Mouse (Mus musculus) neural tube, embryonic 14.5 days (tissue): ENCODE results near the gene Scel. TPM values are rescaled to one million over a fixed set of nuclear protein-coding genes. Genes with fewer than 3 reads are reported as not detected.
A peak's percentile ranks its signal among the peaks of the same experiment; 100 is the strongest.

Experiments
- ATAC-seq: fragments of 200-750 bp; cut with Nextera tagmentation; 2 replicates; pipeline ENCODE4 v1.8.0; 2017; ENCODE audit warnings: low read depth, mild to moderate bottlenecking, moderate TSS enrichment, moderate library complexity
- H3K27ac ChIP-seq: fragments of 300-500 bp; sonication (generic); 2 replicates; pipeline ENCODE4 v1.5.1; 2014; ENCODE audit warnings: low read depth, mild to moderate bottlenecking, control low read depth, low read length, moderate library complexity, mixed read lengths
- H3K27me3 ChIP-seq: fragments of 300-500 bp; sonication (generic); 2 replicates; pipeline ENCODE4 v1.6.1; 2014; ENCODE audit warnings: low read length; ENCODE audit not compliant: control insufficient read depth, insufficient read depth
- H3K36me3 ChIP-seq: fragments of 300-500 bp; sonication (generic); 2 replicates; pipeline ENCODE4 v1.6.1; 2014; ENCODE audit warnings: low read length, mixed read lengths; ENCODE audit not compliant: control insufficient read depth, insufficient read depth
- H3K4me1 ChIP-seq: fragments of 300-500 bp; sonication (generic); 2 replicates; pipeline ENCODE4 v1.6.1; 2014; ENCODE audit warnings: low read length; ENCODE audit not compliant: control insufficient read depth, insufficient read depth
- H3K4me2 ChIP-seq: fragments of 300-500 bp; sonication (generic); 2 replicates; pipeline ENCODE4 v1.6.1; 2014; ENCODE audit warnings: mild to moderate bottlenecking, low read depth, low read length, control low read depth
- H3K4me3 ChIP-seq: fragments of 300-500 bp; sonication (generic); 2 replicates; pipeline ENCODE4 v1.5.1; 2014; ENCODE audit warnings: low read depth, low read length, control low read depth, mixed read lengths
- H3K9ac ChIP-seq: fragments of 300-500 bp; sonication (generic); replicated peaks from 2 replicates; pipeline ENCODE4 v1.6.1; 2014; ENCODE audit warnings: low read depth, mild to moderate bottlenecking, control low read depth, low read length, mixed read lengths
- H3K9me3 ChIP-seq: fragments of 300-500 bp; sonication (generic); 2 replicates; pipeline ENCODE4 v1.6.1; 2016; ENCODE audit warnings: low read length; ENCODE audit not compliant: control insufficient read depth
- WGBS: fragments of 180-500 bp; shearing (Covaris S2); extraction: QIAGEN DNeasy Blood & Tissue Kit; methylation state at CpG from one replicate; pipeline ENCODE4 v1.1.7; 2014; 5-methylcytosine and 5-hydroxymethylcytosine counted together
- polyA plus RNA-seq: library from polyadenylated mRNA; unstranded; fragments of >200 nt; fragmentation: Nextera tagmentation; extraction: Ambion mirVana; gene quantifications from 2 replicates; pipeline ENCODE4 v1.2.1, GENCODE M21; 2014

Gene Scel
- polyA plus RNA-seq, 1 experiment from 2014 or later = 0.13 TPM

- Histone ChIP-seq H3K4me1 (no peaks in the 10 kb centered on the region), H3K4me2 (no peak overlapping the region), H3K27me3 (no peaks in the 10 kb centered on the region), H3K27ac (no peak overlapping the region), H3K9me3 (no peaks in the 10 kb centered on the region), H3K36me3 (no peaks in the 10 kb centered on the region), H3K9ac (no peak overlapping the region), H3K4me3 (no peak overlapping the region)
- no peak for ATAC-seq
- WGBS = 51% methylated on average over 7 of the region's 7 CpGs
These were observed 12.8 kb upstream of the Scel start for GRCm38 (mm10) chr14:103500309-103500708.

GRCm38 (mm10) chr14:103500941-103501340, 12.2 kb upstream of the Scel start:
- no peaks in the 10 kb centered on the region for H3K27me3 ChIP-seq
- no peak overlapping the region for H3K4me2 ChIP-seq
- no peak overlapping the region for H3K27ac ChIP-seq
- no peaks in the 10 kb centered on the region for H3K36me3 ChIP-seq
- H3K9me3 ChIP-seq = no peaks in the 10 kb centered on the region
- ATAC-seq = no peak
- WGBS = 41% methylated on average over 4 of the region's 4 CpGs
- H3K9ac ChIP-seq = no peak overlapping the region
- no peaks in the 10 kb centered on the region for H3K4me1 ChIP-seq
- no peak overlapping the region for H3K4me3 ChIP-seq

GRCm38 (mm10) chr14:103504514-103504913, 8.6 kb upstream of the Scel start:
- Histone ChIP-seq H3K9ac (no peak overlapping the region), H3K27ac (no peak overlapping the region), H3K36me3 (no peaks in the 10 kb centered on the region), H3K9me3 (no peaks in the 10 kb centered on the region), H3K4me3 (no peak overlapping the region), H3K4me1 (no peaks in the 10 kb centered on the region), H3K27me3 (no peaks in the 10 kb centered on the region), H3K4me2 (no peak overlapping the region)
- 82% methylated on average over 7 of the region's 7 CpGs for WGBS
- no peak for ATAC-seq

- no peaks in the 10 kb centered on the region for H3K27me3 ChIP-seq
- no peak for ATAC-seq
- no peaks in the 10 kb centered on the region for H3K9me3 ChIP-seq
- no peak overlapping the region for H3K27ac ChIP-seq
- no peak overlapping the region for H3K9ac ChIP-seq
- 0 out of 2 replicates have a peak, but pooled peaks cover 4% of the 10 kb centered on the region for H3K4me1 ChIP-seq
- no peak overlapping the region for H3K4me3 ChIP-seq
- H3K36me3 ChIP-seq = no peaks in the 10 kb centered on the region
- H3K4me2 ChIP-seq = no peak overlapping the region
- WGBS = 98% methylated on average over 8 of the region's 8 CpGs
These were observed 3.6 kb upstream of the Scel start for GRCm38 (mm10) chr14:103509544-103509943.

- Histone ChIP-seq H3K4me3 (no peak overlapping the region), H3K36me3 (no peaks in the 10 kb centered on the region), H3K27ac (no peak overlapping the region), H3K4me2 (peak overlapping the region; percentile 24; the same call in 1 of the 2 replicates), H3K9ac (no peak overlapping the region), H3K4me1 (0 out of 2 replicates have a peak, but pooled peaks cover 4% of the 10 kb centered on the region), H3K9me3 (no peaks in the 10 kb centered on the region), H3K27me3 (no peaks in the 10 kb centered on the region)
- WGBS = 50% methylated on average over 7 of the region's 7 CpGs
- no peak for ATAC-seq
These were observed 300 bp downstream of the Scel start for GRCm38 (mm10) chr14:103513473-103513811.

- H3K36me3 ChIP-seq = no peaks in the 10 kb centered on the region
- 82% methylated on average over 8 of the region's 8 CpGs for WGBS
- no peaks in the 10 kb centered on the region for H3K27me3 ChIP-seq
- ATAC-seq = no peak
- no peaks in the 10 kb centered on the region for H3K9me3 ChIP-seq
- 0 out of 2 replicates have a peak, but pooled peaks cover 4% of the 10 kb centered on the region for H3K4me1 ChIP-seq
- no peak overlapping the region for H3K27ac ChIP-seq
- H3K4me2 ChIP-seq = no peak overlapping the region
- H3K4me3 ChIP-seq = no peak overlapping the region
- no peak overlapping the region for H3K9ac ChIP-seq
These were observed 2.3 kb downstream of the Scel start for GRCm38 (mm10) chr14:103515419-103515818.

GRCm38 (mm10) chr14:103526286-103526685, 13.1 kb downstream of the Scel start:
- no peak overlapping the region for H3K27ac ChIP-seq
- WGBS = 89% methylated on average over 1 of the region's 1 CpGs
- ATAC-seq = no peak
- H3K4me1 ChIP-seq = peaks cover 7% of the 10 kb centered on the region; the same call in 1 of the 2 replicates
- H3K4me3 ChIP-seq = no peak overlapping the region
- H3K4me2 ChIP-seq = no peak overlapping the region
- no peaks in the 10 kb centered on the region for H3K36me3 ChIP-seq
- H3K9ac ChIP-seq = no peak overlapping the region
- no peaks in the 10 kb centered on the region for H3K27me3 ChIP-seq
- no peaks in the 10 kb centered on the region for H3K9me3 ChIP-seq

GRCm38 (mm10) chr14:103529733-103530367, 16.7 kb downstream of the Scel start:
- H3K4me2 ChIP-seq = no peak overlapping the region
- no peaks in the 10 kb centered on the region for H3K9me3 ChIP-seq
- no peak overlapping the region for H3K4me3 ChIP-seq
- H3K4me1 ChIP-seq = peaks cover 7% of the 10 kb centered on the region; the same call in 1 of the 2 replicates
- H3K9ac ChIP-seq = no peak overlapping the region
- ATAC-seq = peak; percentile 24; the same call in 1 of the 2 replicates
- no peaks in the 10 kb centered on the region for H3K27me3 ChIP-seq
- 30% methylated on average over 13 of the region's 13 CpGs for WGBS
- no peaks in the 10 kb centered on the region for H3K36me3 ChIP-seq
- H3K27ac ChIP-seq = no peak overlapping the region

- Histone ChIP-seq H3K4me2 (no peak overlapping the region), H3K9ac (no peak overlapping the region), H3K27me3 (no peaks in the 10 kb centered on the region), H3K9me3 (no peaks in the 10 kb centered on the region), H3K36me3 (no peaks in the 10 kb centered on the region), H3K27ac (no peak overlapping the region), H3K4me1 (peaks cover 7% of the 10 kb centered on the region; the same call in 1 of the 2 replicates), H3K4me3 (no peak overlapping the region)
- ATAC-seq = no peak
- WGBS = 95% methylated on average over 11 of the region's 11 CpGs
These were observed 18.7 kb downstream of the Scel start for GRCm38 (mm10) chr14:103531722-103532341.
